15 mouse cellular contexts compared by ENCODE assay signal in genomic region chr6:134943759-134944407, GRCm38 (mm10). TPM values are rescaled to one million over a fixed set of nuclear protein-coding genes. Genes with fewer than 3 reads are reported as not detected.
A peak's percentile ranks its signal among the peaks of the same experiment; 100 is the strongest.
DNase-seq lines count a peak whose midpoint lies in the region; ATAC-seq and TF ChIP-seq lines count a peak whose summit lies in the region.
"Had no signal": no experiment of that assay in that cellular context is flagged by ENCODE, and none has a peak within 500 bp of the region (broad histone marks: within the 10 kb centered on the region; RNA-seq: fewer than 3 reads in every experiment).

No protein-coding gene starts in this region.

- peaks cover 30% of the 10 kb centered on the region for H3K36me3 ChIP-seq in heart, embryonic 14.5 days (ENCODE audit: control insufficient read depth, insufficient read depth, low read length)
- peaks cover 21% of the 10 kb centered on the region for H3K36me3 ChIP-seq in heart, embryonic 12.5 days
- no peaks in the 10 kb centered on the region for H3K36me3 ChIP-seq in lung, postnatal 0 days (ENCODE audit: insufficient read depth, low read length)
- no peaks in the 10 kb centered on the region; the same call in 1 of the 2 replicates for H3K36me3 ChIP-seq in small intestine, adult 2 months (ENCODE audit: control insufficient read depth, insufficient read depth, low read length)

- peak overlapping the region in 1 of 2 experiments; percentile 10; a peak in 1 of 4 replicates for H3K27ac ChIP-seq in heart, embryonic 14.5 days (replicated peaks in 1 of 2; ENCODE audit: control insufficient read depth in 1 of 2, insufficient read depth in 1 of 2, low read depth in 2 of 2, low read length in 2 of 2)
- no peak overlapping the region for H3K27ac ChIP-seq in heart, embryonic 12.5 days (ENCODE audit: poor library complexity, severe bottlenecking)
- no peak overlapping the region for H3K27ac ChIP-seq in lung, postnatal 0 days (ENCODE audit: low read length)
- H3K27ac ChIP-seq in embryonic fibroblast, embryonic 13.5 days (ENCODE audit: insufficient read depth, low read length), result peak overlapping the region; percentile 58
- peak overlapping the region; percentile 54; the same call in 1 of the 2 replicates for H3K27ac ChIP-seq in small intestine, adult 2 months (ENCODE audit: insufficient read depth, low read depth, low read length)
- H3K27ac ChIP-seq: liver, embryonic 12.5 days; lung, embryonic 15.5 days had no signal

- no peak overlapping the region for H3K4me3 ChIP-seq in heart, embryonic 14.5 days (ENCODE audit: control insufficient read depth in 1 of 2, insufficient read depth in 1 of 2, low read depth in 1 of 2, low read length in 2 of 2)
- H3K4me3 ChIP-seq in heart, embryonic 12.5 days, result no peak overlapping the region
- no peak overlapping the region for H3K4me3 ChIP-seq in lung, postnatal 0 days (ENCODE audit: low read depth, low read length)
- no peak overlapping the region for H3K4me3 ChIP-seq in embryonic fibroblast, embryonic 13.5 days (ENCODE audit: insufficient read depth, low read length)
- H3K4me3 ChIP-seq in small intestine, adult 2 months (ENCODE audit: low read depth, low read length), result no peak overlapping the region
- H3K4me3 ChIP-seq: erythroblast, embryonic 14.5 days; liver, embryonic 12.5 days; lung, embryonic 15.5 days had no signal

- peak; percentile 35 for DNase-seq in lung, postnatal 0 days (ENCODE audit: low spot score)
- DNase-seq in lung, postnatal 4 days, result no peak
- no peak for DNase-seq in embryo, embryonic 11 days
- DNase-seq in cerebellum, postnatal 4 days (ENCODE audit: low spot score in 2 of 2), result no peak
- DNase-seq: cerebellum, postnatal 10 days; forebrain, postnatal 0 days; heart, adult 18-20 months; layer of hippocampus, postnatal 36 days had no signal

- H3K9me3 ChIP-seq in heart, embryonic 14.5 days (ENCODE audit: control insufficient read depth, low read length), result no peaks in the 10 kb centered on the region
- no peaks in the 10 kb centered on the region for H3K9me3 ChIP-seq in heart, embryonic 12.5 days (replicated peaks)
- no peaks in the 10 kb centered on the region for H3K9me3 ChIP-seq in lung, postnatal 0 days (ENCODE audit: low read length)
- H3K9me3 ChIP-seq: liver, embryonic 12.5 days; lung, embryonic 15.5 days had no signal

- WGBS in heart, embryonic 14.5 days, result 76% methylated on average over 13 of the region's 13 CpGs
- WGBS in heart, embryonic 12.5 days, result 80% methylated on average over 13 of the region's 13 CpGs
- WGBS in lung, postnatal 0 days, result 68% methylated on average over 13 of the region's 13 CpGs
- 47% methylated on average over 13 of the region's 13 CpGs for WGBS in small intestine, adult 2 months

- peaks cover 10 to 28% of the 10 kb centered on the region in 2 experiments for H3K4me1 ChIP-seq in heart, embryonic 14.5 days (ENCODE audit: control insufficient read depth in 2 of 2, insufficient read depth in 2 of 2, low read length in 2 of 2)
- peaks cover 40% of the 10 kb centered on the region for H3K4me1 ChIP-seq in heart, embryonic 12.5 days (replicated peaks)
- H3K4me1 ChIP-seq in lung, postnatal 0 days (ENCODE audit: insufficient read depth, low read depth, low read length), result no peaks in the 10 kb centered on the region
- peaks cover 18% of the 10 kb centered on the region for H3K4me1 ChIP-seq in embryonic fibroblast, embryonic 13.5 days (ENCODE audit: control insufficient read depth, insufficient read depth, low read length)
- H3K4me1 ChIP-seq in small intestine, adult 2 months (ENCODE audit: control insufficient read depth, insufficient read depth, insufficient read length, low read length), result no peaks in the 10 kb centered on the region; the same call in 1 of the 2 replicates

- no peak for TF ChIP-seq POLR2A in embryonic fibroblast, embryonic 13.5 days (IDR thresholded peaks at IDR 0.05; ENCODE audit: low read depth, low read length)
- TF ChIP-seq POLR2A in small intestine, adult 2 months (IDR thresholded peaks at IDR 0.05; ENCODE audit: low read depth, low read length), result no peak

- no peak for ATAC-seq in heart, embryonic 14.5 days (ENCODE audit: insufficient number of reproducible peaks, insufficient read depth, low FRiP score, low read depth)
- ATAC-seq in heart, embryonic 12.5 days (ENCODE audit: insufficient number of reproducible peaks, low FRiP score), result no peak
- no peak for ATAC-seq in lung, postnatal 0 days
- ATAC-seq: forebrain, postnatal 0 days; liver, embryonic 12.5 days had no signal

- no peak for TF ChIP-seq CTCF in lung, postnatal 0 days (IDR thresholded peaks at IDR 0.05)
- TF ChIP-seq CTCF in embryonic fibroblast, embryonic 13.5 days (IDR thresholded peaks at IDR 0.05; ENCODE audit: borderline replicate concordance, insufficient read depth, low read length), result no peak
- no peak for TF ChIP-seq CTCF in small intestine, adult 2 months (IDR thresholded peaks at IDR 0.05; ENCODE audit: extremely low read depth, insufficient read length, insufficient replicate concordance, low read depth, low read length)

- peak overlapping the region; percentile 28; the same call in 1 of the 2 replicates for H3K9ac ChIP-seq in heart, embryonic 14.5 days (ENCODE audit: low read length)
- H3K9ac ChIP-seq in heart, embryonic 12.5 days, result no peak overlapping the region
- no peak overlapping the region for H3K9ac ChIP-seq in lung, postnatal 0 days (replicated peaks; ENCODE audit: low read depth)
- H3K9ac ChIP-seq: forebrain, postnatal 0 days; liver, embryonic 12.5 days; lung, embryonic 15.5 days had no signal

- no peaks in the 10 kb centered on the region for H3K27me3 ChIP-seq in heart, embryonic 14.5 days (ENCODE audit: control insufficient read depth, insufficient read depth, low read length)
- H3K27me3 ChIP-seq in heart, embryonic 12.5 days (replicated peaks), result no peaks in the 10 kb centered on the region
- no peaks in the 10 kb centered on the region for H3K27me3 ChIP-seq in lung, postnatal 0 days (replicated peaks; ENCODE audit: insufficient read depth, low read length)
- no peaks in the 10 kb centered on the region for H3K27me3 ChIP-seq in small intestine, adult 2 months (ENCODE audit: control insufficient read depth, insufficient read depth, low read length)
- H3K27me3 ChIP-seq: liver, embryonic 12.5 days; lung, embryonic 15.5 days had no signal

- TF ChIP-seq EP300 in lung, postnatal 0 days (IDR thresholded peaks at IDR 0.05), result no peak

- H3K4me2 ChIP-seq in heart, embryonic 14.5 days (ENCODE audit: low read length), result no peak overlapping the region
- no peak overlapping the region for H3K4me2 ChIP-seq in heart, embryonic 12.5 days
- no peak overlapping the region for H3K4me2 ChIP-seq in lung, postnatal 0 days (replicated peaks; ENCODE audit: low read depth, low read length)
- H3K4me2 ChIP-seq: liver, embryonic 12.5 days; lung, embryonic 15.5 days had no signal

RNA-seq across cellular contexts. Expression of gene Cdkn1b, which starts 23.7 kb away (rescaled TPM):
- polyA plus RNA-seq in heart, embryonic 14.5 days (2014; fragmentation: Nextera tagmentation; extraction: Ambion mirVana), result 16.3 and 21.0 TPM in 2 replicates
- 16.8 and 17.4 TPM in 2 replicates for polyA plus RNA-seq in heart, embryonic 12.5 days (2016; fragmentation: Nextera tagmentation; extraction: Ambion mirVana)
- polyA plus RNA-seq in lung, postnatal 0 days (2015; fragmentation: Nextera tagmentation; extraction: Ambion mirVana), result 43.4 and 46.2 TPM in 2 replicates
- 34.1 and 59.8 TPM in 2 replicates for polyA plus RNA-seq in embryonic fibroblast, embryonic 13.5 days (2011; ENCODE audit: insufficient read length, low read depth, missing spikeins)
- polyA plus RNA-seq in small intestine, adult 2 months (2012; rRNA removed), result 5.8 and 16.3 TPM in 2 replicates

RNA-seq across cellular contexts. Expression of gene Apold1, which starts 37.6 kb away (rescaled TPM):
- 8.6 and 9.1 TPM in 2 replicates for polyA plus RNA-seq in heart, embryonic 14.5 days (2014; fragmentation: Nextera tagmentation; extraction: Ambion mirVana)
- 5.4 and 5.8 TPM in 2 replicates for polyA plus RNA-seq in heart, embryonic 12.5 days (2016; fragmentation: Nextera tagmentation; extraction: Ambion mirVana)
- polyA plus RNA-seq in lung, postnatal 0 days (2015; fragmentation: Nextera tagmentation; extraction: Ambion mirVana), result 3.5 and 4.2 TPM in 2 replicates
- polyA plus RNA-seq in embryonic fibroblast, embryonic 13.5 days (2011; ENCODE audit: insufficient read length, low read depth, missing spikeins), result 0.32 and 0.47 TPM in 2 replicates
- polyA plus RNA-seq in small intestine, adult 2 months (2012; rRNA removed), result 0.43 and 0.63 TPM in 2 replicates

RNA-seq across cellular contexts. Expression of gene Gpr19, which starts 45.5 kb away (rescaled TPM):
- polyA plus RNA-seq in heart, embryonic 14.5 days (2014; fragmentation: Nextera tagmentation; extraction: Ambion mirVana), result 9.1 TPM in 2 replicates
- polyA plus RNA-seq in heart, embryonic 12.5 days (2016; fragmentation: Nextera tagmentation; extraction: Ambion mirVana), result 9.0 and 10.2 TPM in 2 replicates
- polyA plus RNA-seq in lung, postnatal 0 days (2015; fragmentation: Nextera tagmentation; extraction: Ambion mirVana), result 9.3 and 9.8 TPM in 2 replicates
- polyA plus RNA-seq in embryonic fibroblast, embryonic 13.5 days (2011; ENCODE audit: insufficient read length, low read depth, missing spikeins), result 3.2 and 6.6 TPM in 2 replicates
- polyA plus RNA-seq in small intestine, adult 2 months (2012; rRNA removed), result 1.8 and 6.7 TPM in 2 replicates

Comparison
In these comparisons a context has a peak if more than half of its experiments do, and no peak if none do; other contexts are left out.
1. H3K27ac ChIP-seq: peak in embryonic fibroblast, embryonic 13.5 days (single experiment) and small intestine, adult 2 months (single experiment); none in heart, embryonic 12.5 days (single experiment) and lung, postnatal 0 days (single experiment).